Mouse (Mus musculus): ENCODE data around the gene Insm2.
"Not testable (repeated sequence)": the region's sequence is repeated elsewhere in the genome, so short reads cannot be mapped to it uniquely, and the experiment has no call there.

Insm2 gene

GRCm38 (mm10) chr12:55598887-55599561 lies at the start of gene Insm2:
Gene Insm2, plus strand, starts transcription at chr12:55599427.
- DNase-seq (ENCODE audit: low read depth, low spot score): no peak

GRCm38 (mm10) chr12:55554901-55555300 lies 44.3 kb upstream of the Insm2 start:
- not testable (repeated sequence) for DNase-seq (ENCODE audit: low read depth, low spot score)

- DNase-seq (ENCODE audit: low read depth, low spot score): no peak
Observed at GRCm38 (mm10) chr12:55557866-55558265, 41.4 kb upstream of the Insm2 start.

- no peak for DNase-seq (ENCODE audit: low read depth, low spot score)
Observed at GRCm38 (mm10) chr12:55559184-55559855, 39.9 kb upstream of the Insm2 start.

GRCm38 (mm10) chr12:55560025-55560690 lies 39.1 kb upstream of the Insm2 start:
- no peak for DNase-seq (ENCODE audit: low read depth, low spot score)

- DNase-seq (ENCODE audit: low read depth, low spot score): no peak
Observed at GRCm38 (mm10) chr12:55563742-55564141, 35.5 kb upstream of the Insm2 start.

GRCm38 (mm10) chr12:55564187-55564963 lies 34.9 kb upstream of the Insm2 start:
- no peak for DNase-seq (ENCODE audit: low read depth, low spot score)

- DNase-seq (ENCODE audit: low read depth, low spot score): no peak
Observed at GRCm38 (mm10) chr12:55565206-55565605, 34.0 kb upstream of the Insm2 start, which contains the start of gene Aldoart2. Gene Aldoart2, plus strand, starts transcription at chr12:55565239.

GRCm38 (mm10) chr12:55565867-55566266 lies 33.4 kb upstream of the Insm2 start:
- no peak for DNase-seq (ENCODE audit: low read depth, low spot score)

GRCm38 (mm10) chr12:55566837-55567236 lies 32.4 kb upstream of the Insm2 start:
- DNase-seq (ENCODE audit: low read depth, low spot score): no peak

GRCm38 (mm10) chr12:55568466-55568865 lies 30.8 kb upstream of the Insm2 start:
- DNase-seq (ENCODE audit: low read depth, low spot score): no peak

GRCm38 (mm10) chr12:55569676-55570075 lies 29.6 kb upstream of the Insm2 start:
- DNase-seq (ENCODE audit: low read depth, low spot score): no peak

- DNase-seq (ENCODE audit: low read depth, low spot score): no peak
Observed at GRCm38 (mm10) chr12:55570646-55571045, 28.6 kb upstream of the Insm2 start.

GRCm38 (mm10) chr12:55571181-55571580 lies 28.0 kb upstream of the Insm2 start:
- DNase-seq (ENCODE audit: low read depth, low spot score): no peak

- no peak for DNase-seq (ENCODE audit: low read depth, low spot score)
Observed at GRCm38 (mm10) chr12:55571661-55572060, 27.6 kb upstream of the Insm2 start.

GRCm38 (mm10) chr12:55573089-55573488 lies 26.1 kb upstream of the Insm2 start:
- no peak for DNase-seq (ENCODE audit: low read depth, low spot score)

- DNase-seq (ENCODE audit: low read depth, low spot score): no peak
Observed at GRCm38 (mm10) chr12:55573794-55574193, 25.4 kb upstream of the Insm2 start.

- DNase-seq (ENCODE audit: low read depth, low spot score): not testable (repeated sequence)
Observed at GRCm38 (mm10) chr12:55586936-55587335, 12.3 kb upstream of the Insm2 start.

GRCm38 (mm10) chr12:55598537-55598886 lies 715 bp upstream of the Insm2 start:
- no peak for DNase-seq (ENCODE audit: low read depth, low spot score)

GRCm38 (mm10) chr12:55599639-55600502 lies 644 bp downstream of the Insm2 start:
- no peak for DNase-seq (ENCODE audit: low read depth, low spot score)

- DNase-seq (ENCODE audit: low read depth, low spot score): no peak
Observed at GRCm38 (mm10) chr12:55600503-55600994, 1.3 kb downstream of the Insm2 start.

Data from retina, adult 2 months (tissue).